Mouse (Mus musculus) cerebellum, postnatal 10 days (tissue): ENCODE results near the gene H2-Ke6.
"Not testable (repeated sequence)": the region's sequence is repeated elsewhere in the genome, so short reads cannot be mapped to it uniquely, and the experiment has no call there.

Source experiments
- DNase-seq, 2 experiments: peaks; one replicate each; pipeline ENCODE4 v3.0.0; 2021; ENCODE audit warnings: mixed read lengths in 2 of 2

H2-Ke6 gene

GRCm38 (mm10) chr17:34029150-34029889 lies 1.5 kb upstream of the H2-Ke6 start:
- DNase-seq: no peak

- DNase-seq: peak; percentile 25 to 30
These were observed 765 bp upstream of the H2-Ke6 start for GRCm38 (mm10) chr17:34028501-34029149.

- peak; percentile 69 to 71 for DNase-seq
These were observed 774 bp downstream of the H2-Ke6 start for GRCm38 (mm10) chr17:34026917-34027655.

GRCm38 (mm10) chr17:34026221-34026620 lies 1.6 kb downstream of the H2-Ke6 start:
- peak; percentile 24 to 32 for DNase-seq

- peak; percentile 53 to 62 for DNase-seq
These were observed 2.1 kb downstream of the H2-Ke6 start for GRCm38 (mm10) chr17:34025756-34026151.

GRCm38 (mm10) chr17:34024861-34025755 lies 2.8 kb downstream of the H2-Ke6 start:
- peak in 1 of 2 experiments; percentile 72 for DNase-seq

GRCm38 (mm10) chr17:34024317-34024821 lies 3.5 kb downstream of the H2-Ke6 start, which contains the start of gene Ring1:
Gene Ring1, minus strand, starts transcription at chr17:34024680.
- peak; percentile 94 to 95 for DNase-seq

- no peak for DNase-seq
These were observed 4.2 kb downstream of the H2-Ke6 start for GRCm38 (mm10) chr17:34023678-34024077.

GRCm38 (mm10) chr17:34022987-34023386 lies 4.9 kb downstream of the H2-Ke6 start:
- DNase-seq: no peak

- DNase-seq: peak in 1 of 2 experiments; percentile 23
These were observed 5.5 kb downstream of the H2-Ke6 start for GRCm38 (mm10) chr17:34022414-34022783.

- peak in 1 of 2 experiments; percentile 26 for DNase-seq
These were observed 6.1 kb downstream of the H2-Ke6 start for GRCm38 (mm10) chr17:34021539-34022413.

GRCm38 (mm10) chr17:34013436-34013835 lies 14.4 kb downstream of the H2-Ke6 start:
- DNase-seq: no peak

GRCm38 (mm10) chr17:34010156-34010555 lies 17.7 kb downstream of the H2-Ke6 start:
- no peak for DNase-seq

GRCm38 (mm10) chr17:34006570-34006969 lies 21.3 kb downstream of the H2-Ke6 start:
- DNase-seq: no peak

GRCm38 (mm10) chr17:34003426-34003825 lies 24.4 kb downstream of the H2-Ke6 start:
- peak; percentile 70 to 75 for DNase-seq

- DNase-seq: not testable (repeated sequence)
These were observed 27.1 kb downstream of the H2-Ke6 start for GRCm38 (mm10) chr17:34000796-34001195.

GRCm38 (mm10) chr17:34000150-34000537 lies 27.7 kb downstream of the H2-Ke6 start, which contains the start of gene H2-K1:
Gene H2-K1, minus strand, starts transcription at chr17:34000347.
- DNase-seq: peak; percentile 77 to 82

GRCm38 (mm10) chr17:33999341-34000149 lies 28.3 kb downstream of the H2-Ke6 start:
- peak in 1 of 2 experiments; percentile 28 for DNase-seq

- not testable (repeated sequence) for DNase-seq
These were observed 29.2 kb downstream of the H2-Ke6 start for GRCm38 (mm10) chr17:33998697-33999096.

GRCm38 (mm10) chr17:33997025-33997424 lies 30.8 kb downstream of the H2-Ke6 start:
- DNase-seq: not testable (repeated sequence)
